In genomic region chr8:57430901-57431300, GRCm38 (mm10) we compare ENCODE assay signal across 18 mouse cellular contexts. TPM values are rescaled to one million over a fixed set of nuclear protein-coding genes. Genes with fewer than 3 reads are reported as not detected.
DNase-seq lines count a peak whose midpoint lies in the region.
"Had no signal": no experiment of that assay in that cellular context is flagged by ENCODE, and none has a peak within 500 bp of the region (broad histone marks: within the 10 kb centered on the region; RNA-seq: fewer than 3 reads in every experiment).

No protein-coding gene starts in this region.

- DNase-seq in frontal cortex, adult 2 months (ENCODE audit: extremely low spot score in 1 of 2, low spot score in 1 of 2), result peak; percentile 38 to 61
- DNase-seq in frontal cortex, postnatal 14 days (ENCODE audit: low spot score in 2 of 2), result no peak
- DNase-seq in left cerebral cortex, postnatal 14 days (ENCODE audit: low spot score in 2 of 2), result peak; percentile 43 to 85
- DNase-seq in left cerebral cortex, adult 11 months (ENCODE audit: low spot score), result no peak
- DNase-seq in adrenal gland, postnatal 10 days, result peak; percentile 23
- peak; percentile 55 for DNase-seq in telencephalon, adult 2 months (ENCODE audit: low read depth, low spot score)
- no peak for DNase-seq in thymus, postnatal 10 days (ENCODE audit: low spot score in 2 of 2)
- DNase-seq: cerebellum, adult 18-20 months; embryo, embryonic 11 days; gastrocnemius, postnatal 36 days; liver, embryonic 13.5 days; thymus, postnatal 14 days had no signal

- intact Hi-C loops in left cerebral cortex, postnatal 14 days (cut with DNase I), result loop anchor here (5.0 kb wide), 1 partner anchor 361 kb away; no protein-coding TSS in a partner anchor

RNA-seq across cellular contexts. Expression of gene Scrg1, which starts 24.8 kb away (rescaled TPM):
- 78.7 and 95.9 TPM in 2 replicates for polyA plus RNA-seq in frontal cortex, adult 2 months (2012; rRNA removed)
- 10 to 100 TPM; 56.8 to 65.6 TPM for total RNA-seq in left cerebral cortex, postnatal 14 days (2021)
- total RNA-seq in adrenal gland, postnatal 10 days (2021), result 1 to 10 TPM in 1 of 2 experiments, under 1 TPM in 1; 0.45 to 1.2 TPM
- total RNA-seq: ES-E14; gastrocnemius, postnatal 36 days; hematopoietic stem cell, adult 5-6 weeks had no signal
- polyA plus RNA-seq: C2C12; inflammation-experienced regulatory T-cells, adult 6 months; kidney, embryonic 14.5 days; limb, embryonic 10.5 days had no signal

RNA-seq across cellular contexts. Expression of gene Sap30, which starts 56.8 kb away (rescaled TPM):
- polyA plus RNA-seq in frontal cortex, adult 2 months (2012; rRNA removed), result 10.6 and 11.5 TPM in 2 replicates
- total RNA-seq in left cerebral cortex, postnatal 14 days (2021), result 10 to 100 TPM in 1 of 2 experiments, 1 to 10 TPM in 1; 7.3 to 10.5 TPM
- 10 to 100 TPM in 1 of 2 experiments, 1 to 10 TPM in 1; 9.8 to 10.3 TPM for total RNA-seq in adrenal gland, postnatal 10 days (2021)

Comparison
In these comparisons a context has a peak if more than half of its experiments do, and no peak if none do; other contexts are left out.
1. DNase-seq: peak in frontal cortex, adult 2 months (2 of 2), left cerebral cortex, postnatal 14 days (2 of 2), adrenal gland, postnatal 10 days (single experiment) and telencephalon, adult 2 months (single experiment); none in frontal cortex, postnatal 14 days (0 of 2), left cerebral cortex, adult 11 months (single experiment) and thymus, postnatal 10 days (0 of 2).
2. RNA of gene Scrg1, which starts 24.8 kb away (total RNA-seq): 56.8 to 65.6 TPM in left cerebral cortex, postnatal 14 days; 0.45 to 1.2 TPM in adrenal gland, postnatal 10 days; every median in the first group is over 10 times any median in the second.